ENCODE assay signal across 8 mouse cellular contexts in the genomic region with DNA sequence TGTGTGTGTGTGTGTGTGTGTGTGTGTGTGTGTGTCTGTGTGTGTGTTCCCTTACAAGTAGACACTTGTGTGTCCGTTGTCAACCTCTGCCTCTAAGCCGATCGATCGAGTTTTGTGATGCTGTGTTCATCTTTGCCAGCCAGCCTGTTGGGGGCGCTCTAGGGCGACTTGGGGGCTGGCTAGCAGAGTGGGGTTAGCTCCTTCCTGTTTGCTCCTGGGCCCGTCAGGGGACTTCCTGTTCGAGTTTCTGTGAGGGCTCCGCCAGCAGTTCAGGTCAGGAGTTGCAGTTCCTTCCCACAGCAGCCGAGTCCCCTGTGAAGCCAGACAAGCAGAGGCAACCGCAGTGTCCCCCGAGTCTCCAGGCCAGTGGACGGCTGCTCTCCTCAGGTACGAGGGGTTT. TPM values are rescaled to one million over a fixed set of nuclear protein-coding genes. Genes with fewer than 3 reads are reported as not detected.
DNase-seq lines count a peak whose midpoint lies in the region; ATAC-seq lines count a peak whose summit lies in the region.

No protein-coding gene starts in this region.

- H3K4me2 ChIP-seq in kidney, embryonic 14.5 days (replicated peaks; ENCODE audit: low read depth, low read length), result no peak overlapping the region

- peaks cover 66% of the 10 kb centered on the region for H3K36me3 ChIP-seq in heart, embryonic 10.5 days
- H3K36me3 ChIP-seq in kidney, embryonic 14.5 days (ENCODE audit: control insufficient read depth, insufficient read depth, low read length), result peaks cover 43% of the 10 kb centered on the region

- intact Hi-C loops in heart, postnatal 14 days (cut with DNase I), result loop anchor here (5.0 kb wide), 1 partner anchor 114 kb away; no protein-coding TSS in a partner anchor
- intact Hi-C loops in left cerebral cortex, postnatal 14 days (cut with DNase I), result loop anchor here (5.0 to 10.0 kb wide), 2 partner anchors 34 to 117 kb away; no protein-coding TSS in a partner anchor

- H3K4me1 ChIP-seq in heart, embryonic 10.5 days, result peaks cover 8% of the 10 kb centered on the region
- H3K4me1 ChIP-seq in kidney, embryonic 14.5 days (ENCODE audit: control insufficient read depth, insufficient read depth, low read length), result no peaks in the 10 kb centered on the region

- H3K4me3 ChIP-seq in heart, embryonic 10.5 days, result no peak overlapping the region
- H3K4me3 ChIP-seq in kidney, embryonic 14.5 days (ENCODE audit: low read length), result no peak overlapping the region

- ATAC-seq in megakaryocyte progenitor cell, adult 5-6 weeks (replicated peaks; ENCODE audit: poor library complexity), result peak; percentile 96
- no peak for ATAC-seq in kidney, embryonic 14.5 days (ENCODE audit: low FRiP score, low TSS enrichment)

- DNase-seq in heart, postnatal 14 days, result peak; percentile 8 to 12
- DNase-seq in heart, embryonic 10.5 days (ENCODE audit: low spot score), result no peak
- DNase-seq in 416B (ENCODE audit: low read depth) (peak; percentile 87), WW6 (ENCODE audit: low read depth, low spot score) (peak; percentile 84)
- DNase-seq in cerebellum, adult 9-11 months, result no peak
- DNase-seq in left cerebral cortex, postnatal 14 days (ENCODE audit: low spot score in 2 of 2), result no peak

- WGBS in heart, embryonic 10.5 days, result 79% methylated on average over 14 of the region's 14 CpGs
- WGBS in kidney, embryonic 14.5 days, result 82% methylated on average over 14 of the region's 14 CpGs

- H3K27ac ChIP-seq in heart, embryonic 10.5 days, result no peak overlapping the region
- no peak overlapping the region for H3K27ac ChIP-seq in kidney, embryonic 14.5 days (ENCODE audit: low read depth, low read length)

- H3K9ac ChIP-seq in kidney, embryonic 14.5 days (ENCODE audit: low read depth, low read length), result no peak overlapping the region

- H3K9me3 ChIP-seq in heart, embryonic 10.5 days, result no peaks in the 10 kb centered on the region
- H3K9me3 ChIP-seq in kidney, embryonic 14.5 days (ENCODE audit: control insufficient read depth, low read length), result no peaks in the 10 kb centered on the region

- H3K27me3 ChIP-seq in heart, embryonic 10.5 days (ENCODE audit: insufficient read depth, poor library complexity, severe bottlenecking), result no peaks in the 10 kb centered on the region
- H3K27me3 ChIP-seq in kidney, embryonic 14.5 days (ENCODE audit: control insufficient read depth, insufficient read depth, low read length), result no peaks in the 10 kb centered on the region

RNA-seq across cellular contexts. Expression of a gene that starts 27.0 kb away (rescaled TPM):
- total RNA-seq in heart, postnatal 14 days (2021), result 10 to 100 TPM; 15.3 to 20.0 TPM
- polyA plus RNA-seq in heart, embryonic 10.5 days (2016; fragmentation: Nextera tagmentation; extraction: Ambion mirVana), result 36.3 and 49.1 TPM in 2 replicates
- total RNA-seq in megakaryocyte progenitor cell, adult 5-6 weeks (2015), result 20.1 and 24.1 TPM in 2 replicates
- total RNA-seq in megakaryocyte progenitor cell, adult 5-6 weeks (2017), result 49.9 and 60.3 TPM in 2 replicates
- polyA plus RNA-seq in kidney, embryonic 14.5 days (2014; fragmentation: Nextera tagmentation; extraction: Ambion mirVana), result 36.9 and 45.8 TPM in 2 replicates
- total RNA-seq in left cerebral cortex, postnatal 14 days (2021), result 10 to 100 TPM; 27.9 to 29.4 TPM

RNA-seq across cellular contexts. Expression of a gene that starts 58.5 kb away (rescaled TPM):
- 10 to 100 TPM; 36.2 to 38.2 TPM for total RNA-seq in heart, postnatal 14 days (2021)
- 71.2 and 87.1 TPM in 2 replicates for polyA plus RNA-seq in heart, embryonic 10.5 days (2016; fragmentation: Nextera tagmentation; extraction: Ambion mirVana)
- 64.2 and 65.1 TPM in 2 replicates for total RNA-seq in megakaryocyte progenitor cell, adult 5-6 weeks (2015)
- 50.3 and 53.6 TPM in 2 replicates for total RNA-seq in megakaryocyte progenitor cell, adult 5-6 weeks (2017)
- polyA plus RNA-seq in kidney, embryonic 14.5 days (2014; fragmentation: Nextera tagmentation; extraction: Ambion mirVana), result 54.8 and 77.6 TPM in 2 replicates
- total RNA-seq in left cerebral cortex, postnatal 14 days (2021), result 10 to 100 TPM; 74.9 to 87.9 TPM

Comparison
In these comparisons a context has a peak if more than half of its experiments do, and no peak if none do; other contexts are left out.
1. DNase-seq: peak in heart, postnatal 14 days (2 of 2), 416B (single experiment) and WW6 (single experiment); none in heart, embryonic 10.5 days (single experiment), cerebellum, adult 9-11 months (single experiment) and left cerebral cortex, postnatal 14 days (0 of 2).